8 mouse cellular contexts compared by ENCODE assay signal in the genomic region with DNA sequence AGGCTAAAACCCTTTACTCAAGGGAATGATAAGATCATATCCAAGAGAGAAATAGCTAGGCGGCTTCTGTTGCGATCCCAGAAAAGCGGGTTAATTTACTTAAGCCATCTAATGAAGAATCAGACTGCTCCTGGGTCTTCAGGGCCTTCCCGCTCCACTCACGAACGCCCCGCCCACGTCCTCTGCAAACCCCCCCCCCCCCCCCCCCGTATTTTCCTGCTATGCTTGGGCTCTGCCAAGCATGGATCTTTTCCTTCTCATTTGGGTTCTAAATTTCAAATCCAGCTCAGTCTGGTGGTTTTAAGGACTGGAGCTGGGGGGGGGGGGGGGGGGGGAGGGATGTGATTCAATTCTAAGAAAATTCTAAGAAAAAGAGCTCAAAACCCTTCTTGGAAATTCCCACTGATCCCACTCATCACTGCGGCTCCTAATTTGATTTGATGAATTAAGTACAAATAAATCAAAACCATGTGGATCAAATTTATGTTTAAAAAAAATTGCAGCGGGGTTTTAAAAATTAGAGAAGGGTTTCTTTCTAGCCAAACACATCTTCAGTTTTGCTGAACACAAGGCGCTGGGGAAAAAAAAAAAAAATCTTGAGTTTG.
DNase-seq lines count a peak whose midpoint lies in the region; ATAC-seq and TF ChIP-seq lines count a peak whose summit lies in the region.

No protein-coding gene starts in this region.

- H3K4me3 ChIP-seq in heart, embryonic 10.5 days, result peak overlapping the region; percentile 25; the same call in 1 of the 2 replicates
- no peak overlapping the region for H3K4me3 ChIP-seq in midbrain, postnatal 0 days (ENCODE audit: low read depth, low read length)
- no peak overlapping the region for H3K4me3 ChIP-seq in midbrain, embryonic 11.5 days (ENCODE audit: low read depth, low read length)
- no peak overlapping the region for H3K4me3 ChIP-seq in hindbrain, embryonic 15.5 days
- H3K4me3 ChIP-seq in stomach, postnatal 0 days (ENCODE audit: low read depth, low read length), result 0 out of 2 replicates have a peak overlapping the region, but pooled peaks have one; percentile 12

- no peak for ATAC-seq in midbrain, postnatal 0 days (ENCODE audit: low FRiP score)
- ATAC-seq in midbrain, embryonic 11.5 days (ENCODE audit: low FRiP score), result no peak
- ATAC-seq in hindbrain, embryonic 15.5 days (ENCODE audit: low FRiP score, low read depth), result no peak
- ATAC-seq in stomach, postnatal 0 days (ENCODE audit: low FRiP score, low TSS enrichment), result peak; percentile 57; the same call in 1 of the 2 replicates

- H3K9me3 ChIP-seq in heart, embryonic 10.5 days, result no peaks in the 10 kb centered on the region
- H3K9me3 ChIP-seq in midbrain, postnatal 0 days (ENCODE audit: low read length), result no peaks in the 10 kb centered on the region
- H3K9me3 ChIP-seq in midbrain, embryonic 11.5 days (ENCODE audit: control insufficient read depth, low read length), result no peaks in the 10 kb centered on the region
- H3K9me3 ChIP-seq in hindbrain, embryonic 15.5 days, result no peaks in the 10 kb centered on the region
- H3K9me3 ChIP-seq in stomach, postnatal 0 days (ENCODE audit: control insufficient read depth, low read length), result no peaks in the 10 kb centered on the region

- no peak overlapping the region for H3K4me2 ChIP-seq in midbrain, postnatal 0 days (ENCODE audit: low read depth, low read length, poor library complexity, severe bottlenecking)
- no peak overlapping the region for H3K4me2 ChIP-seq in midbrain, embryonic 11.5 days
- peak overlapping the region; percentile 29; the same call in 1 of the 2 replicates for H3K4me2 ChIP-seq in hindbrain, embryonic 15.5 days
- H3K4me2 ChIP-seq in stomach, postnatal 0 days (replicated peaks; ENCODE audit: low read depth), result peak overlapping the region; percentile 42

- no peak overlapping the region for H3K9ac ChIP-seq in midbrain, postnatal 0 days (replicated peaks; ENCODE audit: low read length, poor library complexity, severe bottlenecking)
- H3K9ac ChIP-seq in midbrain, embryonic 11.5 days (ENCODE audit: low read length), result no peak overlapping the region
- H3K9ac ChIP-seq in hindbrain, embryonic 15.5 days, result no peak overlapping the region
- peak overlapping the region; percentile 38; the same call in 1 of the 2 replicates for H3K9ac ChIP-seq in stomach, postnatal 0 days (ENCODE audit: low read length)

- no peaks in the 10 kb centered on the region for H3K27me3 ChIP-seq in heart, embryonic 10.5 days (ENCODE audit: insufficient read depth, poor library complexity, severe bottlenecking)
- H3K27me3 ChIP-seq in midbrain, postnatal 0 days (ENCODE audit: insufficient read depth, low read length), result no peaks in the 10 kb centered on the region
- no peaks in the 10 kb centered on the region for H3K27me3 ChIP-seq in midbrain, embryonic 11.5 days (ENCODE audit: control insufficient read depth, insufficient read depth, low read length)
- H3K27me3 ChIP-seq in hindbrain, embryonic 15.5 days, result no peaks in the 10 kb centered on the region
- no peaks in the 10 kb centered on the region for H3K27me3 ChIP-seq in stomach, postnatal 0 days (ENCODE audit: control insufficient read depth, insufficient read depth, low read length)

- peaks cover 16% of the 10 kb centered on the region for H3K4me1 ChIP-seq in heart, embryonic 10.5 days
- no peaks in the 10 kb centered on the region; the same call in 1 of the 2 replicates for H3K4me1 ChIP-seq in midbrain, postnatal 0 days (ENCODE audit: insufficient read depth, low read length)
- H3K4me1 ChIP-seq in midbrain, embryonic 11.5 days (ENCODE audit: control insufficient read depth, insufficient read depth, low read length), result peaks cover 7% of the 10 kb centered on the region
- H3K4me1 ChIP-seq in hindbrain, embryonic 15.5 days (replicated peaks), result peaks cover 22% of the 10 kb centered on the region
- no peaks in the 10 kb centered on the region for H3K4me1 ChIP-seq in stomach, postnatal 0 days (replicated peaks; ENCODE audit: control insufficient read depth, insufficient read depth)

- no peaks in the 10 kb centered on the region for H3K36me3 ChIP-seq in heart, embryonic 10.5 days
- no peaks in the 10 kb centered on the region for H3K36me3 ChIP-seq in midbrain, postnatal 0 days (ENCODE audit: insufficient read depth, low read length)
- H3K36me3 ChIP-seq in midbrain, embryonic 11.5 days (ENCODE audit: control insufficient read depth, insufficient read depth, low read length), result no peaks in the 10 kb centered on the region
- H3K36me3 ChIP-seq in hindbrain, embryonic 15.5 days, result 0 out of 2 replicates have a peak, but pooled peaks cover 7% of the 10 kb centered on the region
- no peaks in the 10 kb centered on the region for H3K36me3 ChIP-seq in stomach, postnatal 0 days (ENCODE audit: control insufficient read depth, insufficient read depth, low read length)

- no peak for TF ChIP-seq EP300 in stomach, postnatal 0 days (optimal IDR thresholded peaks at IDR 0.05)

- peak overlapping the region; percentile 84; the same call in 1 of the 2 replicates for H3K27ac ChIP-seq in heart, embryonic 10.5 days
- peak overlapping the region; percentile 63 for H3K27ac ChIP-seq in midbrain, postnatal 0 days (ENCODE audit: low read depth, low read length)
- H3K27ac ChIP-seq in midbrain, embryonic 11.5 days (ENCODE audit: low read depth, low read length), result no peak overlapping the region
- H3K27ac ChIP-seq in hindbrain, embryonic 15.5 days (replicated peaks), result peak overlapping the region; percentile 80
- H3K27ac ChIP-seq in stomach, postnatal 0 days (replicated peaks), result peak overlapping the region; percentile 93

- WGBS in heart, embryonic 10.5 days, result 38% methylated on average over 12 of the region's 12 CpGs
- WGBS in midbrain, postnatal 0 days, result 35% methylated on average over 9 of the region's 12 CpGs
- WGBS in midbrain, embryonic 11.5 days, result 43% methylated on average over 11 of the region's 12 CpGs
- WGBS in hindbrain, embryonic 15.5 days, result 36% methylated on average over 12 of the region's 12 CpGs
- WGBS in stomach, postnatal 0 days, result 26% methylated on average over 11 of the region's 12 CpGs

- TF ChIP-seq CTCF in midbrain, postnatal 0 days (IDR thresholded peaks at IDR 0.05), result no peak
- no peak for TF ChIP-seq CTCF in stomach, postnatal 0 days (IDR thresholded peaks at IDR 0.05; ENCODE audit: low read depth)

- no peak for DNase-seq in heart, embryonic 10.5 days (ENCODE audit: low spot score)
- DNase-seq in heart, adult 18-20 months, result no peak
- no peak for DNase-seq in midbrain, postnatal 0 days (ENCODE audit: low spot score)
- DNase-seq in midbrain, embryonic 11.5 days (ENCODE audit: low spot score, missing footprints), result no peak
- peak; percentile 27 for DNase-seq in stomach, postnatal 0 days (ENCODE audit: low spot score)
- DNase-seq in cerebellum, adult 9-10 months, result no peak
- DNase-seq in ovary, postnatal 36 days (ENCODE audit: low spot score), result no peak

Comparison
In these comparisons a context has a peak if more than half of its experiments do, and no peak if none do; other contexts are left out.
1. H3K4me3 ChIP-seq: peak in heart, embryonic 10.5 days (single experiment) and stomach, postnatal 0 days (single experiment); none in midbrain, postnatal 0 days (single experiment), midbrain, embryonic 11.5 days (single experiment) and hindbrain, embryonic 15.5 days (single experiment).
2. H3K4me2 ChIP-seq: peak in hindbrain, embryonic 15.5 days (single experiment) and stomach, postnatal 0 days (single experiment); none in midbrain, postnatal 0 days (single experiment) and midbrain, embryonic 11.5 days (single experiment).